In genomic region chr5:36603031-36603430, GRCm38 (mm10) we compare ENCODE assay signal across 8 mouse cellular contexts. TPM values are rescaled to one million over a fixed set of nuclear protein-coding genes. Genes with fewer than 3 reads are reported as not detected.
DNase-seq lines count a peak whose midpoint lies in the region; ATAC-seq and TF ChIP-seq lines count a peak whose summit lies in the region.

No protein-coding gene starts in this region.

- peaks cover 56% of the 10 kb centered on the region for H3K36me3 ChIP-seq in hindbrain, postnatal 0 days (ENCODE audit: insufficient read depth, low read length)

- no peak overlapping the region for H3K9ac ChIP-seq in hindbrain, postnatal 0 days (replicated peaks; ENCODE audit: low read length)

- intact Hi-C loops in gastrocnemius, adult 2 months (cut with DNase I), result loop anchor here (1.0 to 5.0 kb wide), 2 partner anchors 94 to 137 kb away; partner anchors contain the start of gene D5Ertd579e

- H3K27me3 ChIP-seq in hindbrain, postnatal 0 days (ENCODE audit: insufficient read depth, low read length), result no peaks in the 10 kb centered on the region

- H3K27ac ChIP-seq in gastrocnemius, adult 2 months, result no peak overlapping the region
- no peak overlapping the region for H3K27ac ChIP-seq in hindbrain, postnatal 0 days

- DNase-seq in gastrocnemius, adult 2 months, result peak; percentile 60
- DNase-seq in gastrocnemius, postnatal 25 days, result no peak
- DNase-seq in spleen, adult 18-20 months, result peak; percentile 17 to 64
- DNase-seq in spleen, adult 12 weeks (ENCODE audit: low spot score), result no peak
- peak; percentile 60 for DNase-seq in hindbrain, postnatal 0 days (ENCODE audit: low spot score)
- DNase-seq in lung, postnatal 10 days, result peak; percentile 49
- peak; percentile 78 for DNase-seq in testis, postnatal 10 days (ENCODE audit: low spot score)

- H3K4me2 ChIP-seq in hindbrain, postnatal 0 days (ENCODE audit: low read depth, low read length), result no peak overlapping the region

- TF ChIP-seq CTCF in gastrocnemius, adult 2 months (IDR thresholded peaks at IDR 0.05), result peak; percentile 84
- peak; percentile 82 for TF ChIP-seq CTCF in hindbrain, postnatal 0 days (IDR thresholded peaks at IDR 0.05; ENCODE audit: low read depth)

- 0 out of 2 replicates have a peak, but pooled peaks have one; percentile 60 for ATAC-seq in cerebellum, adult (ENCODE audit: insufficient number of reproducible peaks, low FRiP score, low TSS enrichment)
- ATAC-seq in hindbrain, postnatal 0 days, result peak; percentile 75; the same call in 1 of the 2 replicates

- H3K9me3 ChIP-seq in hindbrain, postnatal 0 days (ENCODE audit: low read length), result no peaks in the 10 kb centered on the region

- H3K4me3 ChIP-seq in gastrocnemius, adult 2 months, result no peak overlapping the region
- H3K4me3 ChIP-seq in hindbrain, postnatal 0 days (ENCODE audit: low read length), result no peak overlapping the region

- H3K4me1 ChIP-seq in hindbrain, postnatal 0 days (ENCODE audit: insufficient read depth, low read length), result no peaks in the 10 kb centered on the region

- 80% methylated on average over 5 of the region's 5 CpGs for WGBS in hindbrain, postnatal 0 days

RNA-seq across cellular contexts. Expression of gene Tbc1d14, which starts 10.0 kb away (rescaled TPM):
- 10 to 100 TPM; 14.3 to 16.7 TPM for total RNA-seq in gastrocnemius, adult 2 months (2021)
- 10 to 100 TPM; 12.6 to 13.5 TPM for total RNA-seq in gastrocnemius, postnatal 25 days (2021)
- total RNA-seq in hindbrain, postnatal 0 days (2014; rRNA removed), result 22.9 and 28.6 TPM in 2 replicates
- polyA plus RNA-seq in hindbrain, postnatal 0 days (2015; fragmentation: Nextera tagmentation; extraction: Ambion mirVana), result 43.2 and 46.4 TPM in 2 replicates

Comparison
In these comparisons a context has a peak if more than half of its experiments do, and no peak if none do; other contexts are left out.
1. DNase-seq: peak in gastrocnemius, adult 2 months (single experiment), spleen, adult 18-20 months (2 of 2), hindbrain, postnatal 0 days (single experiment), lung, postnatal 10 days (single experiment) and testis, postnatal 10 days (single experiment); none in gastrocnemius, postnatal 25 days (single experiment) and spleen, adult 12 weeks (single experiment).